Mouse (Mus musculus): ENCODE data around the gene Rcn2. TPM values are rescaled to one million over a fixed set of nuclear protein-coding genes. Genes with fewer than 3 reads are reported as not detected.

The Rcn2 gene
- polyA plus RNA-seq, 1 experiment, result 0.66 TPM

- peaks cover 28% of the 10 kb centered on the region for H3K36me3 ChIP-seq (ENCODE audit: control insufficient read depth)
- no peaks in the 10 kb centered on the region for H3K9me3 ChIP-seq (ENCODE audit: control insufficient read depth, low read length)
- H3K4me3 ChIP-seq (replicated peaks), result no peak overlapping the region
- no peaks in the 10 kb centered on the region for H3K4me1 ChIP-seq (ENCODE audit: control insufficient read depth)
- no peaks in the 10 kb centered on the region for H3K27me3 ChIP-seq (ENCODE audit: control insufficient read depth)
- TF ChIP-seq GATA1 (IDR thresholded peaks at IDR 0.05; ENCODE audit: low read length) (no peak), TAL1 (IDR thresholded peaks at IDR 0.05; ENCODE audit: low read length) (no peak)
Measured at GRCm38 (mm10) chr9:56062336-56062735, 20.7 kb downstream of the Rcn2 start.

- Histone ChIP-seq H3K36me3 (ENCODE audit: control insufficient read depth) (peaks cover 15% of the 10 kb centered on the region), H3K4me3 (replicated peaks) (no peak overlapping the region), H3K27me3 (ENCODE audit: control insufficient read depth) (no peaks in the 10 kb centered on the region), H3K9me3 (ENCODE audit: control insufficient read depth, low read length) (no peaks in the 10 kb centered on the region), H3K4me1 (ENCODE audit: control insufficient read depth) (peaks cover 3% of the 10 kb centered on the region; the same call in 1 of the 2 replicates)
- TF ChIP-seq GATA1 (IDR thresholded peaks at IDR 0.05; ENCODE audit: low read length) (no peak), TAL1 (IDR thresholded peaks at IDR 0.05; ENCODE audit: low read length) (no peak)
Measured at GRCm38 (mm10) chr9:56065011-56065410, 23.4 kb downstream of the Rcn2 start.

- Histone ChIP-seq H3K4me3 (replicated peaks) (no peak overlapping the region), H3K36me3 (ENCODE audit: control insufficient read depth) (no peaks in the 10 kb centered on the region), H3K9me3 (ENCODE audit: control insufficient read depth, low read length) (no peaks in the 10 kb centered on the region), H3K4me1 (ENCODE audit: control insufficient read depth) (peaks cover 5% of the 10 kb centered on the region; the same call in 1 of the 2 replicates), H3K27me3 (ENCODE audit: control insufficient read depth) (no peaks in the 10 kb centered on the region)
- no peak for TF ChIP-seq TAL1 (IDR thresholded peaks at IDR 0.05; ENCODE audit: low read length)
- no peak for TF ChIP-seq GATA1 (IDR thresholded peaks at IDR 0.05; ENCODE audit: low read length)
Measured at GRCm38 (mm10) chr9:56067964-56068363, 26.3 kb downstream of the Rcn2 start.

- Histone ChIP-seq H3K36me3 (ENCODE audit: control insufficient read depth) (no peaks in the 10 kb centered on the region), H3K27me3 (ENCODE audit: control insufficient read depth) (no peaks in the 10 kb centered on the region), H3K4me3 (replicated peaks) (no peak overlapping the region), H3K9me3 (ENCODE audit: control insufficient read depth, low read length) (no peaks in the 10 kb centered on the region), H3K4me1 (ENCODE audit: control insufficient read depth) (peaks cover 5% of the 10 kb centered on the region; the same call in 1 of the 2 replicates)
- TF ChIP-seq GATA1 (IDR thresholded peaks at IDR 0.05; ENCODE audit: low read length) (no peak), TAL1 (IDR thresholded peaks at IDR 0.05; ENCODE audit: low read length) (no peak)
Measured at GRCm38 (mm10) chr9:56068630-56069029, 27.0 kb downstream of the Rcn2 start.

- H3K4me1 ChIP-seq (ENCODE audit: control insufficient read depth), result peaks cover 5% of the 10 kb centered on the region; the same call in 1 of the 2 replicates
- H3K4me3 ChIP-seq (replicated peaks), result no peak overlapping the region
- no peaks in the 10 kb centered on the region for H3K36me3 ChIP-seq (ENCODE audit: control insufficient read depth)
- no peaks in the 10 kb centered on the region for H3K27me3 ChIP-seq (ENCODE audit: control insufficient read depth)
- TF ChIP-seq TAL1 (IDR thresholded peaks at IDR 0.05; ENCODE audit: low read length) (no peak), GATA1 (IDR thresholded peaks at IDR 0.05; ENCODE audit: low read length) (no peak)
- no peaks in the 10 kb centered on the region for H3K9me3 ChIP-seq (ENCODE audit: control insufficient read depth, low read length)
Measured at GRCm38 (mm10) chr9:56072861-56073260, 31.2 kb downstream of the Rcn2 start.

GRCm38 (mm10) chr9:56074863-56075262 lies 33.2 kb downstream of the Rcn2 start:
- Histone ChIP-seq H3K27me3 (ENCODE audit: control insufficient read depth) (no peaks in the 10 kb centered on the region), H3K9me3 (ENCODE audit: control insufficient read depth, low read length) (no peaks in the 10 kb centered on the region), H3K4me3 (replicated peaks) (no peak overlapping the region), H3K4me1 (ENCODE audit: control insufficient read depth) (peaks cover 4% of the 10 kb centered on the region; the same call in 1 of the 2 replicates), H3K36me3 (ENCODE audit: control insufficient read depth) (no peaks in the 10 kb centered on the region)
- TF ChIP-seq TAL1 (IDR thresholded peaks at IDR 0.05; ENCODE audit: low read length) (no peak), GATA1 (IDR thresholded peaks at IDR 0.05; ENCODE audit: low read length) (no peak)

- Histone ChIP-seq H3K4me1 (ENCODE audit: control insufficient read depth) (no peaks in the 10 kb centered on the region), H3K9me3 (ENCODE audit: control insufficient read depth, low read length) (no peaks in the 10 kb centered on the region), H3K4me3 (replicated peaks) (no peak overlapping the region), H3K36me3 (ENCODE audit: control insufficient read depth) (no peaks in the 10 kb centered on the region), H3K27me3 (ENCODE audit: control insufficient read depth) (no peaks in the 10 kb centered on the region)
- TF ChIP-seq GATA1 (IDR thresholded peaks at IDR 0.05; ENCODE audit: low read length) (no peak), TAL1 (IDR thresholded peaks at IDR 0.05; ENCODE audit: low read length) (no peak)
Measured at GRCm38 (mm10) chr9:56075264-56075663, 33.6 kb downstream of the Rcn2 start.

GRCm38 (mm10) chr9:56075901-56076620 lies 34.4 kb downstream of the Rcn2 start:
- Histone ChIP-seq H3K9me3 (ENCODE audit: control insufficient read depth, low read length) (no peaks in the 10 kb centered on the region), H3K4me1 (ENCODE audit: control insufficient read depth) (no peaks in the 10 kb centered on the region), H3K27me3 (ENCODE audit: control insufficient read depth) (no peaks in the 10 kb centered on the region), H3K4me3 (replicated peaks) (no peak overlapping the region), H3K36me3 (ENCODE audit: control insufficient read depth) (no peaks in the 10 kb centered on the region)
- TF ChIP-seq TAL1 (IDR thresholded peaks at IDR 0.05; ENCODE audit: low read length), result no peak
- no peak for TF ChIP-seq GATA1 (IDR thresholded peaks at IDR 0.05; ENCODE audit: low read length)

GRCm38 (mm10) chr9:56079587-56079986 lies 37.9 kb downstream of the Rcn2 start:
- TF ChIP-seq TAL1 (IDR thresholded peaks at IDR 0.05; ENCODE audit: low read length) (no peak), GATA1 (IDR thresholded peaks at IDR 0.05; ENCODE audit: low read length) (no peak)
- no peak overlapping the region for H3K4me3 ChIP-seq (replicated peaks)
- no peaks in the 10 kb centered on the region for H3K9me3 ChIP-seq (ENCODE audit: control insufficient read depth, low read length)
- no peaks in the 10 kb centered on the region for H3K4me1 ChIP-seq (ENCODE audit: control insufficient read depth)
- no peaks in the 10 kb centered on the region for H3K27me3 ChIP-seq (ENCODE audit: control insufficient read depth)
- no peaks in the 10 kb centered on the region for H3K36me3 ChIP-seq (ENCODE audit: control insufficient read depth)

Data from erythroblast, embryonic 14.5 days (primary cell).